Mouse (Mus musculus): ENCODE measurements at regions not wholly inside any gene's neighbourhood (a gene's known extent, or its start where the extent isn't known, plus 50 kb on each side); places are given as distances from the start of the nearest gene placed in this dataset.
A peak's percentile ranks its signal among the peaks of the same experiment; 100 is the strongest.

- DNase-seq (ENCODE audit: low spot score in 2 of 2) = no peak
Observed at GRCm38 (mm10) chr5:118380052-118380421, 135.0 kb downstream of the 2410131K14Rik start.

DNA sequence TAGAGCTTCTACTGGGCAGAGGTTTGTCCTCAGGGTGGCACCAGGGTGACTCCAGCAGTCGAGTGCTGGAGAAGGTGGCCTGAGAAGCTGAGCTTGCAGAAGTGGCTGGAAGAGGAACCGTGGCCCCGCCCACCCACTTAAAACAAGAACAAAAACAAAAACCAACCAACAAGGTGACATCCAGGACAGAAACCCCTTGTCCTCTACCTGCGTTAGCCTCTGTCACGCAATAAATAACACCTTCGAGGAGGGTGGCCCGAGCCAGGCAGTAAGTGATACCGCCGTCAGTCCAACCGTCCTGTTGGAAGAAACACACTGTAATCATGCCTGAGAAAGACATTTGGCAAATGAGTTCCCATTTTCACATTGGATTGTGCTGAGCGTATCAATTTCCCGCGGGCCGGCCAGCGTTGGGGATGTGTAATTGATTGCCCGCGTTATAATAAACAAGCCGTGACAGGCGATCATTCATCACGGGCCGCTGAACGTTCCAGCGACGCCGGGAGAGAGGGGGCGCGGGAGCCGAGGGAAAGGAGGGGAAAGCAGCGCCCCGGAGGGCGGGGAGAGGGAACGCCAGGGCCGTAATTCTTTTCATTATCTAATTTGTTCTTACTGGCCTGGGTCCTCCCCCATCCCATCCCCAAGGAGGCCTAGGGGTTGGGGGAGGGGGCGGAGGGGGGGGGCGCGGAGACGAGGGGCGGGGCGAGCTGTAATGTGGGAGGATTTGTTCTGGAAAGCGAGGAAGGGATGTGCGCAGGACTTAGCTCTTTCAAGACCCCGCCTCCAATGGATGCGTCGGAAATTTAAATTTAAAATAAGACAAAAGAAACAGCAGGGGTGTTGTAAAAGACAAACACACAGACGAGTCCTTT, 135.6 kb downstream of the 2410131K14Rik start:
- peak; percentile 56 to 72 for DNase-seq (ENCODE audit: low spot score in 2 of 2)

GRCm38 (mm10) chr5:118381294-118381675, 136.3 kb downstream of the 2410131K14Rik start:
- peak; percentile 72 to 82 for DNase-seq (ENCODE audit: low spot score in 2 of 2)

GRCm38 (mm10) chr5:118386126-118386525, 141.1 kb downstream of the 2410131K14Rik start:
- DNase-seq (ENCODE audit: low spot score in 2 of 2) = peak in 1 of 2 experiments; percentile 64

DNA sequence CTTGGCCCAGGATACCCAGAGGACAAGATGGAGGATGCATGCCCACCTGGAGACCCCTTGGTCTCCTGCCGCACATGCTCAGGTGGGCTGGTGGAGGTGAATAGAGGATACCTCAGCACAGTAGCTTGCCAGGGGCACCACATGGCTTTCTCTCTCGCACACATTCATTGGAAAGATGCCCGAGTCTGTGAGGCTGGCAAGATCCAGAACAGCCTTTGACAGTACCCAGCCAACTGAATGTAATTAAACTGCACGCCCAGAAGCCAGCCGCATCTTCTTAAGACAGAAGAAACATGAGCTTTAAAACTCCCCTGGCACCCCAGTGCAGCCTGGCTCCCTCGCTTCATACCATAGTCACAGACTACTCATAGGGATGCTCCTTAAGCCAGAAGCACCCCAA, 143.4 kb downstream of the 2410131K14Rik start:
- no peak for DNase-seq (ENCODE audit: low spot score in 2 of 2)

GRCm38 (mm10) chr5:118390691-118391373, 145.8 kb downstream of the 2410131K14Rik start:
- no peak for DNase-seq (ENCODE audit: low spot score in 2 of 2)

DNA sequence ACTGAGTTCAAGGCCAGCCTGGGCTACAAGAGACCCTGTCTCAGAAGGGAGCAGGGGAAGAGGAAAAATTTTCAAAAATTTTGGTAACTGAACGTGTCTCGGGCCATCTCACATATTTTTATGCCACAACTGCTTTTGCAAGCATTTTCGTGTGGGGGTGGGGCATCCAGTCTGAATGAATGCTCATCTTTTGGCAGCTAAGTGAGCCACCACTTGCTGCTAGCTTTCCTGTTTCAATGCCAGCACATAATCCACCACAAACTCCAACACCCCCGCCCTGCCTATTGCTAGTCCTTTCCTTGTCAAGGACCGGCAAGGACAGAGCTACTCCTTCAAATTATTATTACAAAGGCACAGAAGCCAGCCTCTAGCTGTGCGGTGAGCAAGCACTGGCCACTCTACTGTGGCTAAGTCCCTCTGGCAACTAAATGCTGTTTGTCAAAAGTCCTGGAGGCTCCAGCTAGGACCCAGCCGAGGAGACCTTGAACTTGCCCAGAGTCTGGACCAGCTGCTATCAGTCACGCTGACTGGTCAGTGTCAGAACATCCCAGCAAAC, 148.0 kb downstream of the 2410131K14Rik start:
- no peak for DNase-seq (ENCODE audit: low spot score in 2 of 2)

GRCm38 (mm10) chr5:118394051-118394450, 149.0 kb downstream of the 2410131K14Rik start:
- no peak for DNase-seq (ENCODE audit: low spot score in 2 of 2)

DNA sequence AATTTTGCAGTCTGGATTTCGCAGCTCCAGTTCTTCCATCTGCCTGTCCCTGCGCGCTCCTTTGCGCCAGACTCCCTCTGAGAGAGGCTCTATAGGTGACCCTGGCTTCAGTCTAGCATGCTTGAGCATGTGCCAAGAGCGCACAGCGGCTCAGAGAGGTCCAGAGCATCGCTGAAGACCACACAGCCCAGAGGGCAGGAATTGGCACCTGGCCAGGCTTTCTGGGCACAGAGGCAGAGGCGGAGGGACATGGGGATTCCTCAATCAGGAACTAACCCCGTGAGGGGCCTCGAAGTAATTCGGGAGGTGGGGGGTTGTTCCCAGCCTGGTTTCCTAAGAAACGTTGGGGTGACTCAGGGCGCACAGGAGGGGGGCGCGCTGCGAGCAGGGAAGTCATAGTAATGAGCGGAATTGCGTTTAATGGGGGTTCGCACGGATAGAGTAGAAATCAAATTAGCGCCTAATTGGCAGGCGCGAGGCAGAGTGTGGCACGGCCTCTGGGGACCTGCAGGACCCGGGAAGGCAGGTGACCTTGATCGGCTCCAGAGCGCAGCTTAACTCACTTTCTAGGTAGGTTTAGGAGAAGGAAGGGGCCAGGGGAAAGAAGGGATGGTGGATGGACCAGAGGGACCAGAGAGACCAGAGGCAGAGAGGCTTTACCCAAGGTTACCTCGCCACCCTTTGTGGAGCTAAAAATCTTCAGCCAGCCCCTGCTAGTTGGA, 151.1 kb downstream of the 2410131K14Rik start:
- DNase-seq (ENCODE audit: low spot score in 2 of 2) = no peak

DNA sequence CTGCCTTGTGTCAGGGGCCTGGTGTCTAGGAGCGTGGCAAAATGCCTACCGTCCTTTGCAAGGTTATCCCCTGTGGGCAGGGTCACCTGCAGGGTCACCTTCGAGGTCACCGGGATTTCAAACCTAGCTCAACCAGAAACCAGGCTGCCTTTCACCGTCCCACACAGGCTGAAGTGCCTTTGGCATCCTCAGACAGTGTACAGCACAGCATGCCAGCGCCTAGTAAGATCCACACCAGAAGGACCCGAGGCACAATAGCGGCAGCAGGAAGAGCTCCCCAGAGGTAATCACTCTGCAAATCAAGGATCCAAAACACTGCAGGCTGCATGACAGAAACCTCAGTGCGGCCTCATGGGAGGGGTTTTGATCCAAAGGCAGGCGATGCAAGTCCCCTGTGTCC, 155.9 kb downstream of the 2410131K14Rik start:
- no peak for DNase-seq (ENCODE audit: low spot score in 2 of 2)

DNA sequence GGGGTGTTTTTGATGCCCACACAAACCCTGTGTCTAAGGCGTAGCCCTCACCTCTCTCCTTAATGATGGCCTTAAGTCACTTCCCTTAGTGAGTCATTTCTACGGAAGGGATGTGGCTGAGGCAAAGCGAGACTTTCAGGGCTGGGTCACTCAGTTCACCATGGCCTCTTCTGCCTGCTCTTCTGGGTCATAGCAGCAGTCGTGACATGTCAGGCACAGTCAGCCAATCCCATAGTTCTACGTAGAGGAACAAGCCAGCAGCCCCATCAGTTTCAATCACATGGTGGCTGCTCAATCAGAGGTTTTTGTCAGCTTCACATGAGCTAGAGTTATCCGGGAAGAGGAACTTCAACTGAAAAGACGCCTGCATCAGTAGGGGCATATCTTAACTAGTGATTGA, 156.1 kb upstream of the Med13l start:
- DNase-seq (ENCODE audit: low spot score in 2 of 2) = no peak

- no peak for DNase-seq (ENCODE audit: low spot score in 2 of 2)
Observed at GRCm38 (mm10) chr5:118405421-118405820, 155.1 kb upstream of the Med13l start.

DNA sequence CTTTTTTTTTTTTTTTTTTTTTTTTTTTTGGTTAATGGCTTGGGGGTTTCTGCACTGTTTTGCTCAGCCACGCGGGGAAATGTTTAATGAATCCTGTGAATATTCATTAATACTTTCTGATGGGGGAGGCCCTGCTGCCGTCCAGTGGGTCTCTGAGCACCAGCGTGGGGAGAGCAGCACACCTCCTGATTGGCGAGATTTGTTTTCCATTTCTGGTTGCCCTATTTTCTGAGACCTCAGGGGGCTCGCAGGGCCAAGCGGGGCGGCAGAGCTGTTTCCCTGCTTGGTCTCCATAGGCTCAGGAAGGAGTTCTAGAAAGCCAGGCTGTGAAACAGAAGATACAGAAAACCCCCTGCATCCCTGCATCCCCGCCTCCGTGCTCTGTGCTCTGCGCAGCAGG, 153.0 kb upstream of the Med13l start:
- no peak for DNase-seq (ENCODE audit: low spot score in 2 of 2)

- no peak for DNase-seq (ENCODE audit: low spot score in 2 of 2)
Observed at GRCm38 (mm10) chr5:118407973-118408372, 152.5 kb upstream of the Med13l start.

- DNase-seq (ENCODE audit: low spot score in 2 of 2) = no peak
Observed at GRCm38 (mm10) chr5:118408826-118409225, 151.7 kb upstream of the Med13l start.

- DNase-seq (ENCODE audit: low spot score in 2 of 2) = peak in 1 of 2 experiments; percentile 54
Observed at GRCm38 (mm10) chr5:118413428-118414282, 146.8 kb upstream of the Med13l start.

GRCm38 (mm10) chr5:118419344-118420037, 141.0 kb upstream of the Med13l start:
- no peak for DNase-seq (ENCODE audit: low spot score in 2 of 2)

DNA sequence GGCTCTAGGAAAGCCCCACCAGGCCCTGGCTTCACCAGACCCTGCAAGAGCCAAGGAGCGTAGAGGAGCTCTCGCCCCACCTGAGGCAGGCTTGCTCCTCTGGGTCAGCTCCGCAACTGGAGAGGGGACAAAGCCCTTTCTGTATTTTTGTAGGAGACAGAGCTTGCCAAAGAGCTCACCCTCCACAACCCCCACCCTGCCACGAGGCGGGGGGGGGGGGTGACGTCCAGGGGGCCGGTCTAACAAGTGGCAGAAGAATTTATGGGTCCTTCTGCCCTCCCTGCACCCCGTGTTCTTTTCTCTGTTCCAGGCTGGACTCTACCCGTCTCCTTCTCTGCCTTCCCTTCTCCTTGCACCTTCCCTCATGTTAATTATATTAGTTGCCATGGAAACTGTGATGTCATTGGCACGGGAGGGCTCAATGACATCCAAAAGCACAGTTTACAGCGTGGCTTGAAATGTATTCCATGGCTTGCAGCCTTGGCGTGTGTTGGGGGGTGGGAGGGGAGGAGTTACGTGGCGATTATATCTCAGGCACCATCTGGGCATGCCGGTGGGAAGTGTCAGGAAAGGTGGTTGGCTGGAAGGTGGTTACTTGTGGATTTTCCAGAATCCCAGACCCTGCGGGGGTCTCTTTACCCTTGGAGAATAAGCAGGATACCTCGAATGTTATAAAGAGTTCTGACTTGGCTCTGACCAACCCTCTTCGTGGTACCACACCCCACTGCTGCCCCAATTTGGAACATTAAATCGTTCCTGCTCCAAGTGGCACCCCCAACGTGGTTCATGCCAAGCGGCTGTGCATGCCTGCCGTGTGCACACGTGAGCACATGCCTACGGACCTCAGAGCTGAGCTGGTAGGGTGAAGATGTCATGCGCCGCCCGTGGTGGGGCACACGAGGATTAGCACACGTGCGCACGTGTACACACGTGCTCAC, 138.3 kb upstream of the Med13l start:
- DNase-seq (ENCODE audit: low spot score in 2 of 2) = no peak

- no peak for DNase-seq (ENCODE audit: low spot score in 2 of 2)
Observed at GRCm38 (mm10) chr5:118424177-118424576, 136.3 kb upstream of the Med13l start.

Measured in urinary bladder, postnatal 4 days (tissue).